Mouse (Mus musculus): ENCODE measurements around the gene Olfr1393. TPM values are rescaled to one million over a fixed set of nuclear protein-coding genes. Genes with fewer than 3 reads are reported as not detected.

Olfr1393 gene
- polyA plus RNA-seq, 1 experiment: 0.72 TPM

- H3K4me3 ChIP-seq (ENCODE audit: insufficient read depth, low read depth, low read length): peak overlapping the region; percentile 83
- 32% methylated on average over 7 of the region's 7 CpGs for WGBS
- H3K27ac ChIP-seq (ENCODE audit: insufficient read depth, low read depth, low read length): peak overlapping the region; percentile 95
- H3K4me1 ChIP-seq (ENCODE audit: control insufficient read depth, insufficient read depth, low read length): peaks cover 42% of the 10 kb centered on the region
- no peak for TF ChIP-seq POLR2A (IDR thresholded peaks at IDR 0.05; ENCODE audit: low read depth, low read length)
- no peak for TF ChIP-seq CTCF (conservative IDR thresholded peaks at IDR 0.05; ENCODE audit: insufficient read depth, insufficient read length, low read depth, low read length)
- no peak for DNase-seq
- peaks cover 2% of the 10 kb centered on the region; the same call in 1 of the 2 replicates for H3K36me3 ChIP-seq (ENCODE audit: control insufficient read depth, insufficient read depth, low read length)
- H3K27me3 ChIP-seq (replicated peaks; ENCODE audit: control insufficient read depth, insufficient read depth, low read length): no peaks in the 10 kb centered on the region
Measured at GRCm38 (mm10) chr11:49251380-49251761, 26.7 kb upstream of the Olfr1393 start.

GRCm38 (mm10) chr11:49252048-49252447, 26.1 kb upstream of the Olfr1393 start:
- DNase-seq: no peak
- H3K27me3 ChIP-seq (replicated peaks; ENCODE audit: control insufficient read depth, insufficient read depth, low read length): no peaks in the 10 kb centered on the region
- H3K4me3 ChIP-seq (ENCODE audit: insufficient read depth, low read depth, low read length): peak overlapping the region; percentile 9; the same call in 1 of the 2 replicates
- TF ChIP-seq CTCF (conservative IDR thresholded peaks at IDR 0.05; ENCODE audit: insufficient read depth, insufficient read length, low read depth, low read length) (no peak), POLR2A (IDR thresholded peaks at IDR 0.05; ENCODE audit: low read depth, low read length) (no peak)
- H3K4me1 ChIP-seq (ENCODE audit: control insufficient read depth, insufficient read depth, low read length): peaks cover 39% of the 10 kb centered on the region
- 43% methylated on average over 5 of the region's 5 CpGs for WGBS
- peaks cover 2% of the 10 kb centered on the region; the same call in 1 of the 2 replicates for H3K36me3 ChIP-seq (ENCODE audit: control insufficient read depth, insufficient read depth, low read length)
- H3K27ac ChIP-seq (ENCODE audit: insufficient read depth, low read depth, low read length): 0 out of 2 replicates have a peak overlapping the region, but pooled peaks have one; percentile 29

- H3K4me3 ChIP-seq (ENCODE audit: insufficient read depth, low read depth, low read length): no peak overlapping the region
- H3K36me3 ChIP-seq (ENCODE audit: control insufficient read depth, insufficient read depth, low read length): peaks cover 2% of the 10 kb centered on the region; the same call in 1 of the 2 replicates
- DNase-seq: no peak
- H3K4me1 ChIP-seq (ENCODE audit: control insufficient read depth, insufficient read depth, low read length): peaks cover 34% of the 10 kb centered on the region
- H3K27me3 ChIP-seq (replicated peaks; ENCODE audit: control insufficient read depth, insufficient read depth, low read length): no peaks in the 10 kb centered on the region
- 50% methylated on average over 6 of the region's 6 CpGs for WGBS
- TF ChIP-seq POLR2A (IDR thresholded peaks at IDR 0.05; ENCODE audit: low read depth, low read length) (no peak), CTCF (conservative IDR thresholded peaks at IDR 0.05; ENCODE audit: insufficient read depth, insufficient read length, low read depth, low read length) (no peak)
- H3K27ac ChIP-seq (ENCODE audit: insufficient read depth, low read depth, low read length): no peak overlapping the region
Measured at GRCm38 (mm10) chr11:49253035-49253434, 25.1 kb upstream of the Olfr1393 start.

GRCm38 (mm10) chr11:49259296-49259695, 18.8 kb upstream of the Olfr1393 start:
- TF ChIP-seq POLR2A (IDR thresholded peaks at IDR 0.05; ENCODE audit: low read depth, low read length): no peak
- no peak for TF ChIP-seq CTCF (conservative IDR thresholded peaks at IDR 0.05; ENCODE audit: insufficient read depth, insufficient read length, low read depth, low read length)
- Histone ChIP-seq H3K27ac (ENCODE audit: insufficient read depth, low read depth, low read length) (peak overlapping the region; percentile 65), H3K4me1 (ENCODE audit: control insufficient read depth, insufficient read depth, low read length) (peaks cover 35% of the 10 kb centered on the region), H3K36me3 (ENCODE audit: control insufficient read depth, insufficient read depth, low read length) (peaks cover 2% of the 10 kb centered on the region; the same call in 1 of the 2 replicates), H3K27me3 (replicated peaks; ENCODE audit: control insufficient read depth, insufficient read depth, low read length) (no peaks in the 10 kb centered on the region), H3K4me3 (ENCODE audit: insufficient read depth, low read depth, low read length) (no peak overlapping the region)
- WGBS: 44% methylated on average over 2 of the region's 2 CpGs
- peak; percentile 79 for DNase-seq

- Histone ChIP-seq H3K4me1 (ENCODE audit: control insufficient read depth, insufficient read depth, low read length) (peaks cover 38% of the 10 kb centered on the region), H3K27ac (ENCODE audit: insufficient read depth, low read depth, low read length) (peak overlapping the region; percentile 65), H3K36me3 (ENCODE audit: control insufficient read depth, insufficient read depth, low read length) (peaks cover 3% of the 10 kb centered on the region; the same call in 1 of the 2 replicates), H3K27me3 (replicated peaks; ENCODE audit: control insufficient read depth, insufficient read depth, low read length) (no peaks in the 10 kb centered on the region), H3K4me3 (ENCODE audit: insufficient read depth, low read depth, low read length) (no peak overlapping the region)
- WGBS: 25% methylated on average over 1 of the region's 1 CpGs
- DNase-seq: no peak
- TF ChIP-seq POLR2A (IDR thresholded peaks at IDR 0.05; ENCODE audit: low read depth, low read length): no peak
- no peak for TF ChIP-seq CTCF (conservative IDR thresholded peaks at IDR 0.05; ENCODE audit: insufficient read depth, insufficient read length, low read depth, low read length)
Measured at GRCm38 (mm10) chr11:49259829-49260228, 18.3 kb upstream of the Olfr1393 start.

- Histone ChIP-seq H3K4me1 (ENCODE audit: control insufficient read depth, insufficient read depth, low read length) (peaks cover 36% of the 10 kb centered on the region), H3K36me3 (ENCODE audit: control insufficient read depth, insufficient read depth, low read length) (peaks cover 1% of the 10 kb centered on the region; the same call in 1 of the 2 replicates), H3K27ac (ENCODE audit: insufficient read depth, low read depth, low read length) (peak overlapping the region; percentile 65), H3K27me3 (replicated peaks; ENCODE audit: control insufficient read depth, insufficient read depth, low read length) (no peaks in the 10 kb centered on the region), H3K4me3 (ENCODE audit: insufficient read depth, low read depth, low read length) (no peak overlapping the region)
- TF ChIP-seq POLR2A (IDR thresholded peaks at IDR 0.05; ENCODE audit: low read depth, low read length) (no peak), CTCF (conservative IDR thresholded peaks at IDR 0.05; ENCODE audit: insufficient read depth, insufficient read length, low read depth, low read length) (no peak)
- DNase-seq: peak; percentile 95
- 39% methylated on average over 21 of the region's 21 CpGs for WGBS
Measured at GRCm38 (mm10) chr11:49260598-49261312, 17.3 kb upstream of the Olfr1393 start.

- Histone ChIP-seq H3K4me1 (ENCODE audit: control insufficient read depth, insufficient read depth, low read length) (peaks cover 38% of the 10 kb centered on the region), H3K36me3 (ENCODE audit: control insufficient read depth, insufficient read depth, low read length) (peaks cover 1% of the 10 kb centered on the region; the same call in 1 of the 2 replicates), H3K27me3 (replicated peaks; ENCODE audit: control insufficient read depth, insufficient read depth, low read length) (no peaks in the 10 kb centered on the region), H3K4me3 (ENCODE audit: insufficient read depth, low read depth, low read length) (no peak overlapping the region), H3K27ac (ENCODE audit: insufficient read depth, low read depth, low read length) (peak overlapping the region; percentile 79)
- TF ChIP-seq CTCF (conservative IDR thresholded peaks at IDR 0.05; ENCODE audit: insufficient read depth, insufficient read length, low read depth, low read length): no peak; the same call in 1 of the 2 replicates
- no peak for TF ChIP-seq POLR2A (IDR thresholded peaks at IDR 0.05; ENCODE audit: low read depth, low read length)
- DNase-seq: peak; percentile 94
- WGBS: 66% methylated on average over 14 of the region's 14 CpGs
Measured at GRCm38 (mm10) chr11:49261313-49261855, 16.7 kb upstream of the Olfr1393 start.

Measured in kidney, adult 2 months (tissue).